Mouse (Mus musculus): ENCODE data around the gene Ankrd23.

The Ankrd23 gene

GRCm38 (mm10) chr1:36513310-36513709, 23.4 kb downstream of the Ankrd23 start:
- peak in 1 of 2 experiments; percentile 65 for DNase-seq

GRCm38 (mm10) chr1:36512966-36513280, 23.8 kb downstream of the Ankrd23 start:
- DNase-seq, result no peak

- peak; percentile 74 to 79 for DNase-seq
These were observed 24.4 kb downstream of the Ankrd23 start for GRCm38 (mm10) chr1:36512089-36512965.

GRCm38 (mm10) chr1:36511289-36512021, 25.2 kb downstream of the Ankrd23 start, which contains the start of gene Cnnm3:
Gene Cnnm3 (plus strand): TSS chr1:36511867.
- peak; percentile 100 for DNase-seq

- DNase-seq, result peak; percentile 59 to 68
These were observed 28.4 kb downstream of the Ankrd23 start for GRCm38 (mm10) chr1:36508238-36508637.

GRCm38 (mm10) chr1:36501261-36501660, 35.4 kb downstream of the Ankrd23 start:
- peak; percentile 88 to 92 for DNase-seq

- DNase-seq, result peak; percentile 31 to 33
These were observed 39.4 kb downstream of the Ankrd23 start for GRCm38 (mm10) chr1:36497312-36497711.

GRCm38 (mm10) chr1:36496719-36497118, 40.0 kb downstream of the Ankrd23 start:
- peak; percentile 70 to 72 for DNase-seq

GRCm38 (mm10) chr1:36493299-36493698, 43.4 kb downstream of the Ankrd23 start:
- DNase-seq, result no peak

- DNase-seq, result peak; percentile 82 to 84
These were observed 44.1 kb downstream of the Ankrd23 start for GRCm38 (mm10) chr1:36492416-36493139.

GRCm38 (mm10) chr1:36489661-36490060, 47.0 kb downstream of the Ankrd23 start:
- DNase-seq, result peak in 1 of 2 experiments; percentile 33

GRCm38 (mm10) chr1:36487111-36487510, 49.6 kb downstream of the Ankrd23 start:
- no peak for DNase-seq

GRCm38 (mm10) chr1:36485080-36485479, 51.6 kb downstream of the Ankrd23 start:
- no peak for DNase-seq

GRCm38 (mm10) chr1:36483825-36484224, 52.9 kb downstream of the Ankrd23 start:
- DNase-seq, result no peak
